Mouse (Mus musculus) R1 (cell line): ENCODE results near the gene Prnp.

ENCODE experiments used
- DNase-seq: peaks from one replicate; pipeline ENCODE4 v3.0.0-alpha.2; 2018; ENCODE audit warnings: low read depth, low spot score

The Prnp gene

GRCm38 (mm10) chr2:131906846-131907245, 2.9 kb upstream of the Prnp start:
- no peak for DNase-seq

GRCm38 (mm10) chr2:131907311-131907710, 2.4 kb upstream of the Prnp start:
- no peak for DNase-seq

DNA sequence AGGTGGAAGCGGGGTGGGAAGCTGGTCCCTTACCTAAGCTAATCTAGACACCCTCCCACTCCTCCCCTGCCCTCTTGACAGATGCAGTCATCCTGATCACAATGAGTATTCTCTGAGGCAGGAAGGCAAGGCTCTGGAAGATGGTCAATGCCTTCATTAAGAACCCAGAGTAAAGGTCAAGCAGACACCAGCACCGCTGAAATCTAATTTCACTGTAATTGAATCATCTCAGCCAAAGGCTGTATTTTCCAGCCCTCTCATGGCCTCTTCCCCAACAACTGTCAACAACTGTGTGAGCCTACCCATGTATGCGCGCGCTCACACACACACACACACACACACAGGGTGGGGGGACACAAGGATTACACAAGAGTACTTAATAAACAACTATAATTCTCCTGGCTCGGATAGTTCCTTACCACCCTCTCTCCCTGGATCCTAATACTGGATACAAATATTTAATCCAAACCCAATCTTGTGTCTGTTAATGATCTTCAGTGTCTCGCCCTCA, 1.3 kb upstream of the Prnp start:
- no peak for DNase-seq

- DNase-seq = no peak
These were observed 822 bp upstream of the Prnp start for GRCm38 (mm10) chr2:131908906-131909305.

- DNase-seq = no peak
These were observed 1.1 kb downstream of the Prnp start for GRCm38 (mm10) chr2:131910847-131911246.

- DNase-seq = no peak
These were observed 1.6 kb downstream of the Prnp start for GRCm38 (mm10) chr2:131911341-131911740.

DNA sequence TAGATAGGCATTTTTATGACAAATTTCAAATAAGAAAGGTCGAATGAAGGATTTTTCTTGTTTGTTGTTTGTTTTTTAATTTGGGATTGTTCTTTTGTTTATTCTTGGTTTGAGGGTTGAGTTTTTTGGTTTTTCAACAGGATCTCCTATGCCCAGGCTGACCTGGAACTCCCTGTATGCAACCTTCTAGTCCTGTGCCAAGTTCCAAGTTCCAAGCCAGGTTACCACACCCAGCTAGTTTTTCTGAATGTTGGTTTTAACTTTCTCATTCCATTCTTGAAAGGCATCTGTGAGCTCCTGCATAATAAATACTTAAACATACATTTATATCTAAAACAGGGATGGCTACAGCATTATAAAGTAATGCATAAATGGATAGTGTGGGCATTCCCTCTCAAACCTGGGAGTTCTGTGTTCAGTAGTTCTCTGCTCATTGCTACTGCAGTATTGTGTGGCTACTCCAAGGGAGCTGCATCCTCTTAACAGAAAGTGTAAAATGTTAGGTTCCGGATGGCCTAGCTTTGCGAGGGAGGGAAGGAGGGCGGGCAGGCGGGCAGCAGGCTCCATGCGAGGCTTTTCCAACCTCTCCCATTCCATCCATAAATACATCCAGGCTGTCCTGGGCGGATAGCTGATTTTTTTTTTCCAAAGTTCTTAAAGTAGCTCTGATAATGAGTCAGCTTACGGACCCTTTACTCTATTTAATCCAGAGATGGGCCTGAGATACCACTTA, 3.0 kb downstream of the Prnp start:
- DNase-seq = no peak

DNA sequence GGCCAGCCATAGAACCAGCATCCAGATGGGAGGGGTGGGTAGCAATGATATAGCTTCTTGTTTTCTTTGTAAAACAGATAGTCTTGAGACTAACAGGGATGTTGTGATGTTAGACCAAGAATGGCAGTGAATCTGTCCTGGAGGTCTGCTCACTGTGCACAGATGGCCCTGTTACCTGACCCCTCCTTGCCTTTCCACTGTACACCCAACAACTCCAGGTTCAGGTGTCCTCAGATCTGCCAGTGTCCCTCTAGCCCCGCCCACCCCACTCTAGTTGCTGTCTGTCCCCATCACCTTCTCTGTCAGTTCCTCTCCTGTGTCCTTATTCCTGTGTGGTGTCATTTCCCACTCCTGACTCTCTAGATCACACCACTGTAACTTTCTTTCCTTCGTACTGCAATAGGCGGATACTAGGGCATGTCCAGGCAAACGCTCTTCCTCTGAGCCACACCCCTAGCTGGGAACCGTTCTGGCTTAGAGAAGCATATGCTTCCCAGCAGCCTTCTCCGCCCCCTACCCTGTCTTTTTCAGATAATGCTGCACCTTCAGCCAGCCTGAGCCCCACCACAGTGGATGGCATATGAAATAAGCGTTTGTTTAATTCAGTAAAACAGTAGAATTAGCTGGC, 22.7 kb downstream of the Prnp start:
- DNase-seq = no peak

DNA sequence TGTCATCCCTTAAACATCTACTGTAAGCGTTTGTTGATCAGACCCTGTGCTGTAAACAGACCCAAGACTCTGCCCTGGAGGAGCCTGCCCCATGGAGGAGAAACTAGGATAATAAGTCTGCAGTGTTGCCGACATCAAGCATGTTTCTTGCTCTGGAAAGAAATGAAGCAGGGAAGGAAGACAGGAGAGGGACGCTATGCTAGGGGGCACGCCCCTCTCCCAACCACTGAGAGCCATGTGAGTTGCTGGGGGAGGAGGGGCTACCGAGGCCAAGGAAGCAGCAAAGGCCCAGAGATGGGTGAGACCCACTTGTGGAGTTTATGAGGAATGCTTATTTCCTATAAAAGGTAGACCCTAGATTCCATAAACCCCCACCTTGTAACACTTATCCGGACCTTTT, 23.3 kb downstream of the Prnp start:
- DNase-seq = no peak

DNA sequence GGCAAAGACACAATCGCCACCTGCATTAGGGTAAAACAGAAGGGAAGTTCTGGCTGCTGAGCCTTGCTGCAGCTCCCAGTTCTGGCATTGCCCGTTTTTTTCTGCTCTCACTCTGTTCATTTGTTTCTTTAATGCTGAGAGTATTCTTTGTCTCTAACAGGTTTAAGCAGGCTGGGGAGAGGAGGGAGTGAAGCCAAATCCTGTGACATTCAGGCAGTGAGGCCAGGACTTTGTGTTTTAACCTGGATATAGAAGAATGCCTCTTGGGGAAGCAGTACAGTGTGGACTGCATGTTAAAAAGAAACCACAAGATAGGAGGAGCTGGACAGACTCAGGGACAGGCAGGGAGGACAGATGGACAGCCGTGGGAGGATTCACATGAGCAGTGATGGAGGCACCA, 23.9 kb downstream of the Prnp start:
- no peak for DNase-seq

GRCm38 (mm10) chr2:131934243-131934642, 24.5 kb downstream of the Prnp start:
- no peak for DNase-seq

- peak; percentile 85 for DNase-seq
These were observed 25.8 kb downstream of the Prnp start for GRCm38 (mm10) chr2:131935390-131936105.

- DNase-seq = no peak
These were observed 26.7 kb downstream of the Prnp start for GRCm38 (mm10) chr2:131936410-131936809.

GRCm38 (mm10) chr2:131939404-131940111, 29.8 kb downstream of the Prnp start:
- peak; percentile 70 for DNase-seq

- DNase-seq = no peak
These were observed 30.8 kb downstream of the Prnp start for GRCm38 (mm10) chr2:131940506-131940905.

GRCm38 (mm10) chr2:131941501-131941900, 31.8 kb downstream of the Prnp start:
- DNase-seq = no peak

DNA sequence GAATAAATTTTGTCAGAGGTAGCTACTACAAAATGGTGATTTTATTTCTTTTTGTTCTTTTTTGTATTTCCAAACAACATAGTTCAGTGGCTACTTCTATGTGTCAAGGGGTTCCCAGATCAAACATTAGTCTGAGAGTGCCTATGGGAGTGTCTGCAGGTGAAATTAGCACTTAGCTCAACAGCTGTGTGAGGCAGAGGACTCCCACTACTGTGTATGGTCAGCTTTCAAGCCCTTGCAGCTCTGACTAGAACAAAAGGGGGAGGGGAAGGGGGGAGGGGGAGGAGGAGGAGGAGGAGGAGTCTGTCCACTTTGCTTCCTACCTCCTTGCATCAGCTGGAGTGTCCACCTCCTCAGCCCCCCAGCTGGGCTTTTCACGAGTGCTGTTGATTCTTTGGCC, 34.6 kb downstream of the Prnp start:
- no peak for DNase-seq

- no peak for DNase-seq
These were observed 35.5 kb downstream of the Prnp start for GRCm38 (mm10) chr2:131945225-131945624.

DNA sequence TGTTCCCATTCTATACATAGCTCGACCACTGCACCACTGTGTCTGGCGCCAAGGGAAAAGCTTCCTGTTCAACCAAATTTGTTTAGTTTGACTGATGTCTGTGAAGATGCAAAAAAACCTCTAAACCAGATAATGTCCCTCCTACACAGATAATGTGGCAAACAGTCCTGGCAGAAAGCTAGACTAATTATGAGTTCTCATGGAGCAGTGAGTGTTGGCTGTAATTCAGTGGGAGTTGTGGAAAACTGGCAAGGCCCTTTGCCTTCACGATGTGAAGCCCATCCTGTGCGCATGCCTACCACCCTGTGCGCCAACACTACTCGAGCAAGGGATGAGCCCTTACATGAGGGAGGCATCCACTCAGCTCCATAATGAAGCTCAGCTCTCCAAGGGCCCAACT, 36.0 kb downstream of the Prnp start:
- no peak for DNase-seq

DNA sequence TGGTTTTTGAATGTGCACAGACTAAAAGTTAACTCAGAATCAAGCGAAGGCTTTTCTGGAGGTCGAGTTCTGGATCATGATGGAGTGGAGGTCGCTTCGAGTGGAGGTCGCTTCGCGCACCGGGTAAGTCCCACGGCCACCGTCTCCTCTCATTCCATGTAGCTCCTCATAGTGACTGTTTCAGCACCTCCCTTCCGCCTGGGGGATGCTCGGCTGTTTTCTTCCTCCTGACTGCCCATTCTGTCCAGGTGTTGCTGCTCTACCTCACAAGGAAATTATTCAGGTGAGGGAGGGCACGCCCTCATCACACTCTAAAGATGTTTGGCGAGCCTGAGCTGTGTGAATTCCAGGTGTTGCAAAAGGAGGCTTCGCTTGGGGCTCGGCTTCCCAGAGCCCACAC, 36.6 kb downstream of the Prnp start:
- DNase-seq = no peak

DNA sequence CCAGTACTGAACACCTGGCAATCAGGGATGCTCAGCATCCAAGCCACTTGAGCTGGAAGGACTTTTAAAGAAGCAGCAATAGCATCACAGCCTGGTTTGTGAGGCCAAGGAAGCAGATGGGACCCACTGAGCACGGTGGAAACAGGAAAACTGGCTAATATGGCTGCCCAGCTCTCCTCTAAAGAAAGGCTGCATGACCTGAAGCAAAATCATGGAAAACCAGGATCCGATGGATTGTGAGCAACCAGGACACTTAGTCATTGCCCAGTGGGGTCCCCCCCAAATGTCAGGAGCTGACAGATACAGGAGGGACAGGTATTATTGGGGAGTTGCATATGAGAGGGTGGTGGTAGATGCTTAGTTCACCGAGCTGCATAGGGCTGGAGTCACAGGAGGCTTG, 38.4 kb downstream of the Prnp start:
- no peak for DNase-seq
